Mouse (Mus musculus): ENCODE results near the gene Ly6g6f. TPM values are rescaled to one million over a fixed set of nuclear protein-coding genes. Genes with fewer than 3 reads are reported as not detected.

Ly6g6f gene
- polyA plus RNA-seq, 1 experiment, result not detected

GRCm38 (mm10) chr17:35032323-35032870 lies 53.0 kb downstream of the Ly6g6f start:
- TF ChIP-seq POLR2A (IDR thresholded peaks at IDR 0.05; ENCODE audit: insufficient read depth, low read depth, low read length) (no peak), CTCF (IDR thresholded peaks at IDR 0.05; ENCODE audit: insufficient read depth, low read depth, low read length) (no peak)
- Histone ChIP-seq H3K4me1 (ENCODE audit: control insufficient read depth, insufficient read depth, low read length) (peaks cover 10% of the 10 kb centered on the region), H3K27ac (ENCODE audit: insufficient read depth, low read depth, low read length) (no peak overlapping the region), H3K4me3 (ENCODE audit: insufficient read depth, low read depth, low read length) (no peak overlapping the region)
- WGBS, result 84% methylated on average over 8 of the region's 8 CpGs

- Histone ChIP-seq H3K4me3 (ENCODE audit: insufficient read depth, low read depth, low read length) (no peak overlapping the region), H3K4me1 (ENCODE audit: control insufficient read depth, insufficient read depth, low read length) (peaks cover 10% of the 10 kb centered on the region), H3K27ac (ENCODE audit: insufficient read depth, low read depth, low read length) (no peak overlapping the region)
- 87% methylated on average over 7 of the region's 7 CpGs for WGBS
- TF ChIP-seq POLR2A (IDR thresholded peaks at IDR 0.05; ENCODE audit: insufficient read depth, low read depth, low read length) (no peak), CTCF (IDR thresholded peaks at IDR 0.05; ENCODE audit: insufficient read depth, low read depth, low read length) (no peak)
These were observed 53.5 kb downstream of the Ly6g6f start for GRCm38 (mm10) chr17:35031880-35032279.

DNA sequence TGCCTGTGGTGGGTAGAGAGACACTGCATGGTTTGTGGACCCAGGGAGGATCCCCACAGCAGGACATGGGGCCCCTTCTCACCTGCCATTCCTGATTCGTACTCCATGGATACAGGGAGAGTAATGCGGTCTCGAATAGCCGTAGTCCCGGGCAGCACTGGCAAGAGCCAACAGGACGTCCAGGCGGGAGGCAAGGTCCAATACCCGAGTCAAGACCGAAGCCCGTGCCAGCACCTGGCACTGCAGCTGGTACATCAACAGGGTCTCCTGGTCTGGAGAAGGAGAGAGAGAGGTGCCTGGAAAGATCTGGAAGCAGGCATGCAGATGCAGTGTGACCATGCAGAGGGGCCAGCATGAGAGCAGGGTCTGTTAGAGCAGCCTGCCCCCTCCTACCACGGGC lies 54.1 kb downstream of the Ly6g6f start:
- TF ChIP-seq CTCF (IDR thresholded peaks at IDR 0.05; ENCODE audit: insufficient read depth, low read depth, low read length) (no peak), POLR2A (IDR thresholded peaks at IDR 0.05; ENCODE audit: insufficient read depth, low read depth, low read length) (no peak)
- no peak overlapping the region for H3K27ac ChIP-seq (ENCODE audit: insufficient read depth, low read depth, low read length)
- peaks cover 10% of the 10 kb centered on the region for H3K4me1 ChIP-seq (ENCODE audit: control insufficient read depth, insufficient read depth, low read length)
- WGBS, result 87% methylated on average over 11 of the region's 11 CpGs
- H3K4me3 ChIP-seq (ENCODE audit: insufficient read depth, low read depth, low read length), result no peak overlapping the region

Other genes with a start within 250 kb of the Ly6g6f start
- gene Stk19, start 248.7 kb downstream of the Ly6g6f start, polyA plus RNA-seq (2012; ENCODE audit: insufficient read depth, insufficient read length, low replicate concordance, missing spikeins), result not detected in 2 replicates
- gene Dxo, start 248.6 kb downstream of the Ly6g6f start, polyA plus RNA-seq (2012; ENCODE audit: insufficient read depth, insufficient read length, low replicate concordance, missing spikeins), result not detected in 2 replicates
- not detected in 2 replicates for gene Skiv2l, start 235.4 kb downstream of the Ly6g6f start, polyA plus RNA-seq (2012; ENCODE audit: insufficient read depth, insufficient read length, low replicate concordance, missing spikeins)
- gene Nelfe, start 235.2 kb downstream of the Ly6g6f start, polyA plus RNA-seq (2012; ENCODE audit: insufficient read depth, insufficient read length, low replicate concordance, missing spikeins), result not detected in 2 replicates
- not detected in 2 replicates for gene Cfb, start 223.1 kb downstream of the Ly6g6f start, polyA plus RNA-seq (2012; ENCODE audit: insufficient read depth, insufficient read length, low replicate concordance, missing spikeins)
- not detected in 2 replicates for gene Zbtb12, start 206.1 kb downstream of the Ly6g6f start, polyA plus RNA-seq (2012; ENCODE audit: insufficient read depth, insufficient read length, low replicate concordance, missing spikeins)
- gene Gm20547, start 203.6 kb downstream of the Ly6g6f start, polyA plus RNA-seq (2012; ENCODE audit: insufficient read depth, insufficient read length, low replicate concordance, missing spikeins), result not detected in 2 replicates
- not detected in 2 replicates for gene C2, start 187.3 kb downstream of the Ly6g6f start, polyA plus RNA-seq (2012; ENCODE audit: insufficient read depth, insufficient read length, low replicate concordance, missing spikeins)
- gene Ehmt2, start 187.1 kb downstream of the Ly6g6f start, polyA plus RNA-seq (2012; ENCODE audit: insufficient read depth, insufficient read length, low replicate concordance, missing spikeins), result 130 TPM in 1 of 2 replicates, not detected in the other
- gene Slc44a4, start 171.1 kb downstream of the Ly6g6f start, polyA plus RNA-seq (2012; ENCODE audit: insufficient read depth, insufficient read length, low replicate concordance, missing spikeins), result not detected in 2 replicates
- not detected in 2 replicates for gene Neu1, start 154.4 kb downstream of the Ly6g6f start, polyA plus RNA-seq (2012; ENCODE audit: insufficient read depth, insufficient read length, low replicate concordance, missing spikeins)
- gene Hspa1b, start 126.4 kb downstream of the Ly6g6f start, polyA plus RNA-seq (2012; ENCODE audit: insufficient read depth, insufficient read length, low replicate concordance, missing spikeins), result not detected in 2 replicates
- not detected in 2 replicates for gene Gm20481, start 115.7 kb downstream of the Ly6g6f start, polyA plus RNA-seq (2012; ENCODE audit: insufficient read depth, insufficient read length, low replicate concordance, missing spikeins)
- gene Hspa1a, start 113.5 kb downstream of the Ly6g6f start, polyA plus RNA-seq (2012; ENCODE audit: insufficient read depth, insufficient read length, low replicate concordance, missing spikeins), result not detected in 2 replicates
- not detected in 2 replicates for gene Hspa1l, start 112.9 kb downstream of the Ly6g6f start, polyA plus RNA-seq (2012; ENCODE audit: insufficient read depth, insufficient read length, low replicate concordance, missing spikeins)
- gene Lsm2, start 103.7 kb downstream of the Ly6g6f start, polyA plus RNA-seq (2012; ENCODE audit: insufficient read depth, insufficient read length, low replicate concordance, missing spikeins), result not detected in 2 replicates
- gene Vars, start 84.6 kb downstream of the Ly6g6f start, polyA plus RNA-seq (2012; ENCODE audit: insufficient read depth, insufficient read length, low replicate concordance, missing spikeins), result not detected in 2 replicates
- gene Vwa7, start 69.0 kb downstream of the Ly6g6f start, polyA plus RNA-seq (2012; ENCODE audit: insufficient read depth, insufficient read length, low replicate concordance, missing spikeins), result not detected in 2 replicates
- not detected in 2 replicates for gene Sapcd1, start 57.6 kb downstream of the Ly6g6f start, polyA plus RNA-seq (2012; ENCODE audit: insufficient read depth, insufficient read length, low replicate concordance, missing spikeins)
- not detected in 2 replicates for gene Msh5, start 38.9 kb downstream of the Ly6g6f start, polyA plus RNA-seq (2012; ENCODE audit: insufficient read depth, insufficient read length, low replicate concordance, missing spikeins)
- gene Clic1, start 35.6 kb downstream of the Ly6g6f start, polyA plus RNA-seq (2012; ENCODE audit: insufficient read depth, insufficient read length, low replicate concordance, missing spikeins), result not detected in 2 replicates
- gene Ddah2, start 26.6 kb downstream of the Ly6g6f start, polyA plus RNA-seq (2012; ENCODE audit: insufficient read depth, insufficient read length, low replicate concordance, missing spikeins), result not detected in 2 replicates
- gene Ly6g6c, start 20.2 kb downstream of the Ly6g6f start, polyA plus RNA-seq (2012; ENCODE audit: insufficient read depth, insufficient read length, low replicate concordance, missing spikeins), result not detected in 2 replicates
- not detected in 2 replicates for gene Mpig6b, start 19.4 kb downstream of the Ly6g6f start, polyA plus RNA-seq (2012; ENCODE audit: insufficient read depth, insufficient read length, low replicate concordance, missing spikeins)
- gene Ly6g6e, start 8.7 kb downstream of the Ly6g6f start, polyA plus RNA-seq (2012; ENCODE audit: insufficient read depth, insufficient read length, low replicate concordance, missing spikeins), result not detected in 2 replicates
- not detected in 2 replicates for gene Ly6g6d, start 7.5 kb downstream of the Ly6g6f start, polyA plus RNA-seq (2012; ENCODE audit: insufficient read depth, insufficient read length, low replicate concordance, missing spikeins)
- not detected in 2 replicates for gene Abhd16a, start 3.7 kb upstream of the Ly6g6f start, polyA plus RNA-seq (2012; ENCODE audit: insufficient read depth, insufficient read length, low replicate concordance, missing spikeins)
- not detected in 2 replicates for gene Ly6g5c, start 22.7 kb upstream of the Ly6g6f start, polyA plus RNA-seq (2012; ENCODE audit: insufficient read depth, insufficient read length, low replicate concordance, missing spikeins)
- not detected in 2 replicates for gene Ly6g5b, start 29.8 kb upstream of the Ly6g6f start, polyA plus RNA-seq (2012; ENCODE audit: insufficient read depth, insufficient read length, low replicate concordance, missing spikeins)
- gene Gpank1, start 35.8 kb upstream of the Ly6g6f start, polyA plus RNA-seq (2012; ENCODE audit: insufficient read depth, insufficient read length, low replicate concordance, missing spikeins), result not detected in 2 replicates
- gene Csnk2b, start 36.4 kb upstream of the Ly6g6f start, polyA plus RNA-seq (2012; ENCODE audit: insufficient read depth, insufficient read length, low replicate concordance, missing spikeins), result not detected in 2 replicates
- not detected in 2 replicates for gene D17H6S53E, start 40.8 kb upstream of the Ly6g6f start, polyA plus RNA-seq (2012; ENCODE audit: insufficient read depth, insufficient read length, low replicate concordance, missing spikeins)
- gene Apom, start 46.4 kb upstream of the Ly6g6f start, polyA plus RNA-seq (2012; ENCODE audit: insufficient read depth, insufficient read length, low replicate concordance, missing spikeins), result not detected in 2 replicates
- gene Bag6, start 49.6 kb upstream of the Ly6g6f start, polyA plus RNA-seq (2012; ENCODE audit: insufficient read depth, insufficient read length, low replicate concordance, missing spikeins), result 684 TPM in 1 of 2 replicates, not detected in the other
- gene Prrc2a, start 79.3 kb upstream of the Ly6g6f start, polyA plus RNA-seq (2012; ENCODE audit: insufficient read depth, insufficient read length, low replicate concordance, missing spikeins), result 146 and 391 TPM in 2 replicates
- gene Aif1, start 90.5 kb upstream of the Ly6g6f start, polyA plus RNA-seq (2012; ENCODE audit: insufficient read depth, insufficient read length, low replicate concordance, missing spikeins), result not detected in 2 replicates
- gene Lst1, start 102.8 kb upstream of the Ly6g6f start, polyA plus RNA-seq (2012; ENCODE audit: insufficient read depth, insufficient read length, low replicate concordance, missing spikeins), result not detected in 2 replicates
- gene Ltb, start 108.8 kb upstream of the Ly6g6f start, polyA plus RNA-seq (2012; ENCODE audit: insufficient read depth, insufficient read length, low replicate concordance, missing spikeins), result not detected in 2 replicates
- not detected in 2 replicates for gene Tnf, start 116.4 kb upstream of the Ly6g6f start, polyA plus RNA-seq (2012; ENCODE audit: insufficient read depth, insufficient read length, low replicate concordance, missing spikeins)
- gene Lta, start 119.7 kb upstream of the Ly6g6f start, polyA plus RNA-seq (2012; ENCODE audit: insufficient read depth, insufficient read length, low replicate concordance, missing spikeins), result not detected in 2 replicates
- gene Gm16181, start 135.2 kb upstream of the Ly6g6f start, polyA plus RNA-seq (2012; ENCODE audit: insufficient read depth, insufficient read length, low replicate concordance, missing spikeins), result not detected in 2 replicates
- gene Atp6v1g2, start 148.1 kb upstream of the Ly6g6f start, polyA plus RNA-seq (2012; ENCODE audit: insufficient read depth, insufficient read length, low replicate concordance, missing spikeins), result not detected in 2 replicates
- gene Nfkbil1, start 150.2 kb upstream of the Ly6g6f start, polyA plus RNA-seq (2012; ENCODE audit: insufficient read depth, insufficient read length, low replicate concordance, missing spikeins), result not detected in 2 replicates
- gene Ddx39b, start 156.1 kb upstream of the Ly6g6f start, polyA plus RNA-seq (2012; ENCODE audit: insufficient read depth, insufficient read length, low replicate concordance, missing spikeins), result 290 and 359 TPM in 2 replicates
- gene H2-D1, start 177.1 kb upstream of the Ly6g6f start, polyA plus RNA-seq (2012; ENCODE audit: insufficient read depth, insufficient read length, low replicate concordance, missing spikeins), result 345 and 592 TPM in 2 replicates
- not detected in 2 replicates for gene H2-Q1, start 234.8 kb upstream of the Ly6g6f start, polyA plus RNA-seq (2012; ENCODE audit: insufficient read depth, insufficient read length, low replicate concordance, missing spikeins)